Mouse (Mus musculus): ENCODE measurements around the gene Col8a2. TPM values are rescaled to one million over a fixed set of nuclear protein-coding genes. Genes with fewer than 3 reads are reported as not detected.
A peak's percentile ranks its signal among the peaks of the same experiment; 100 is the strongest.

Col8a2 gene
- total RNA-seq, 2 experiments from 2014 or later, result not detected

DNA sequence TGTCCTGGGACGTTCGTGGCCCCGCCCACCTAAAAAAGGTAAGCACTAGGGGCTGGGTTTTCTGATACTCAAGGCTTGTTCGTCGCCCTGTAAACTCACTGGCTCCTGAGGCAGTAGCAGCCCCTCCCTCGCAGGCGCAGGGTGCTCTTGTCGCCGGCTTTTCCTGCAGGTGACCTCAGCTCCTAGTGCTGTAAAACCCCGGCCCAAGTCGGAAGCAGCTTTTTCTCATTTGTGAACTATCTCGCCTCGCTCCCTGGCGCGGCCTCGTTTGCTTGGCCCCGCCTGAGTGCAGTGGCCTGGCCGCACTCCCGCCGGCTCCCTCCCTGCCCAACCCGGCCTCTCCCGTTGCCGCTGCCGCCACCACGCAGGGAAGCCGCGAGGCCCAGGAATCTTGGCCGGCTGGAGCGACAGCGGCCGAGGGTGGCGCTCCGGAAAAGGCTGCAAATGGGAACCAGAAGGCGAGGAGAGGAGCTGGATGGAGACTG, 10.1 kb downstream of the Col8a2 start:
- ATAC-seq (replicated peaks; ENCODE audit: poor library complexity, severe bottlenecking), result peak; percentile 38

DNA sequence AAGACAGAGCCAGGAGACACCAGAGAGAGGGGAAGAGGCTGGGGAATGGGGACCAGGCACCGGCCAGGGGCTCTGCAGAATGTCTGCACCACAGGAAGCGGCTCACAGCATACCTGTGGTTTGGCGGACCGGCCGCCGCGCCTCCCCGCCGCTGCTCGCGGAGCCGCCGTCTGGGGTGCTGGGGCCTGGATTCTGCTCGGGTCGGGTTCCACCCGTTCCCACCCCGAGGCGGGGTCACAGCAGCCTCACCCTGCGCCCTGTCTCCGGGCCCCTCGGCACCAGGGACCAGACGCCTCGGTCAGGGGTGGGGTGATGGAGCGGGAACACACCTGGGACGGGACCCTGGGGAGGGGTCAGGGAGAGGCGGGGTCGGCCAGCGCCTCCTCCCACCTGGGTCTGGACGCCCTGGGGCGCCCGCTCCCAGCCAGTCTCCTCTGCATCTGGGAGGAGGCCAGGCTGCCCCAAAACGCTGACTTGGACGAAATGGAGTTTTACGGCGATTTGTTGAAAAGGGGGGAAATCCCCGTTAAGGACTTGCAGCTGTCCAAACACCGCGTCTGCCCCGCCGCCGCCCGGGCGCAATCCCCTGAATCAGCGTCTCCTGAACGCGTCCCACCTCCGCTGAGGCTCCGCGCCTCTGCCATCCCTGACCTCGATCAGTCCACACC, 14.5 kb downstream of the Col8a2 start:
- 0 out of 2 replicates have a peak, but pooled peaks have one; percentile 12 for ATAC-seq (replicated peaks; ENCODE audit: poor library complexity, severe bottlenecking)

DNA sequence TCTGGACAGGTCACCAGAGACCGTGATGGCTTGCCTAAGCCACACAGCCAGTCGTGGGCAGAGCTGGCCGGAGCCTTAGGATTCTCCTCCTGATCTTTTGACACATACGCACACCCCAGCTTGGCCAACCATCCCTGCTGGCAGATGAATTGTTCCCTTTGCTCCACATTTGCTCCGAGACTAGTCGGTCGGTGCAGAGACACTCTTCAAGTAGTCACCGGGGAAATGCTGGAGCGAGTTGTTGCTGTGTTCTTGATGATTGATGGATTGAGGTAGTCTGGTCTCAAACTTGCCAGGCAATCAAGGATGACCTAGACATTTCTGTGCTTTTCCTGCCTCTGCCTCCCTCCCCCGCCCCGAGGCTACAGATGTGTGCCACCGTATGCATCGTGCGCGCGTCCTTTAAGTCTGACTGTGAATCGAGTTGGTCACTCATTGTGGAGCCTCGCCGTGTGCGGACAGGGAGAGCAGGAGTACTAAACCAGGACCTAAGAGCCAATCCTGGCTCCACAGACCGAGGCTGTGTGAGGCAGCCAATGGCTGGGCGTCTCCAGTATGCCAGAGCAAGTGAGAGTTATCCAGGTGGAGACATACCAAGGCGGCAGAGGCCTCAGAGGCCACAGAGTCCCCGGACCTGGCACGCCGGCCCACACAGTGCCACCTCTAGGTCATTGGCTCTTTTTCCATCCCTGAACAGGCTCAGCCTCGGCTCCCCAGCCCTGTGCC, 15.2 kb downstream of the Col8a2 start:
- ATAC-seq (replicated peaks; ENCODE audit: poor library complexity, severe bottlenecking), result no peak

DNA sequence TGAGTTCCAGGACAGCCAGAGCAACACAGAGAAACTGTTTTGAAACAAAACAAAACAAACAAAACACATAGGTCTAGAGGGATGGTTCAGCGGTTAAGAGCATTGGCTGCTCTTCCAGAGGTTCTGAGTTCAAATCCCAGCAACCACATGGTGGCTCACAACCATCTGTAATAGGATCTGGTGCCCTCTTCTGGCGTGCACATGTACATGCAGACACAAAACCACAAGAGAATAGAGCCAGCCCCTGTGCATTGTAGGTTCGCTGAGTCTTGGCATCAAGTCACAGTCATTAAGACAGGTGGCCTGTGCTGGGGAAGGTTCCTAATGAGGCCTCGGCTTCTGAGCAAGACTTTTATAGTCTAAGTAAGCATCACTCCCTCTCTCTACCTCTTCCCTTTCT, 17.3 kb downstream of the Col8a2 start:
- ATAC-seq (replicated peaks; ENCODE audit: poor library complexity, severe bottlenecking), result no peak

DNA sequence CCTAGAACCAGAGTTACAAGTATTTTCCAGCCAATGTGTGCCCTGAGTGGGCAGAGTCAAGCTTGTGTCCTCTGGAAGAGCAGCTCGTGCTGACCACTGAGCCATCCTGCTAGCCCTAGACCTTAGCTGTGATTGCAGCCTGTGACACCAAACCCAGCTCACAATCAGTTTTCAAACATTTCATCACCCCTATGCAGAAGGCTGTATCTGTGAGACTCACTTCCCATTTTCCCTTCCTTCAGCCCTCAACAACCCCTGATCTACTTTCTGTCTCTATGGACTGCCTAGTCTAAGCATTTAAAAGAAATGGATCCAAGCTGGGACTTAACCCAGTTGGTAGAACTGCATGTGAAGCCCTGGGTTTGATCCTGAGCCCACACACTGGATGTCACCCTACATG, 18.8 kb downstream of the Col8a2 start:
- peak; percentile 56 for ATAC-seq (replicated peaks; ENCODE audit: poor library complexity, severe bottlenecking)

DNA sequence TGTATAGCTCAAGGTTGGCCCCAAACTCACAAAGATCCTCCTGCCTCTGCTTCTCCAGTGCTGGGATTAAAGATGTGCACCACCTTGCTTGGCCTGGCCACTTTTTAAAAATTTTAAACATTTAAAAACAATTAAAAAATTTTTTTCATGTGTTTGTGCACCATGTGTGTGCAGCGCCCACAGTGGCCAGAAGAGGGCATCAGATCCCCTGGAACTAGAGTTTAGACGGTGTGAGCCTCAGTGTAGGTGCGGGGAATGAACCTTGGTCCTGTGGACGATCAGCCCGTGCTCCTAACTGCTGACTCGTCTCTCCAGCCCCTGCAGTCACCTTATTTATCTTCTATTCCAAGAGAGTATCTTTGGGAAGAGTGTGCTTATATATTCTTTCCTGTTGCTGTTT, 19.5 kb downstream of the Col8a2 start:
- no peak for ATAC-seq (replicated peaks; ENCODE audit: poor library complexity, severe bottlenecking)

DNA sequence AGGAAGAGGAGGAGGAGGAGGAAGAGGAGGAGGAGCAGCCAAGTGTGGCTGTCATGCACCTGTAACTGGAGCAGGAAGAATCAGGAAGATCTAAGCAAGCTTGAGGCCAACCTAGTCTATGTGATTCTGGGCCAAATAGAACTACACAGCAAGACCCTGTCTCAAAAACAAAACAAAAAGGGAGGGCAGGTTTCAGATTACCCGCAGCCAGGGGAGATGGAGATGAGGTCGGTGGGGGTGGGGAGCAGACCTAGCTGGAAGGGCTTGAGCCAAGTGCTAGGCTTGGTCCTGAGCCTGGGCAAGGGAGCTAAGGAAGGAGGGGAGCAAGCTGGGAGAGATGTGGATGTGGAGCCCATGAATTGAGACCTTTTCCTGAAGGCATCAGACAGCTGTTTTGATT, 20.2 kb downstream of the Col8a2 start:
- ATAC-seq (replicated peaks; ENCODE audit: poor library complexity, severe bottlenecking), result no peak

DNA sequence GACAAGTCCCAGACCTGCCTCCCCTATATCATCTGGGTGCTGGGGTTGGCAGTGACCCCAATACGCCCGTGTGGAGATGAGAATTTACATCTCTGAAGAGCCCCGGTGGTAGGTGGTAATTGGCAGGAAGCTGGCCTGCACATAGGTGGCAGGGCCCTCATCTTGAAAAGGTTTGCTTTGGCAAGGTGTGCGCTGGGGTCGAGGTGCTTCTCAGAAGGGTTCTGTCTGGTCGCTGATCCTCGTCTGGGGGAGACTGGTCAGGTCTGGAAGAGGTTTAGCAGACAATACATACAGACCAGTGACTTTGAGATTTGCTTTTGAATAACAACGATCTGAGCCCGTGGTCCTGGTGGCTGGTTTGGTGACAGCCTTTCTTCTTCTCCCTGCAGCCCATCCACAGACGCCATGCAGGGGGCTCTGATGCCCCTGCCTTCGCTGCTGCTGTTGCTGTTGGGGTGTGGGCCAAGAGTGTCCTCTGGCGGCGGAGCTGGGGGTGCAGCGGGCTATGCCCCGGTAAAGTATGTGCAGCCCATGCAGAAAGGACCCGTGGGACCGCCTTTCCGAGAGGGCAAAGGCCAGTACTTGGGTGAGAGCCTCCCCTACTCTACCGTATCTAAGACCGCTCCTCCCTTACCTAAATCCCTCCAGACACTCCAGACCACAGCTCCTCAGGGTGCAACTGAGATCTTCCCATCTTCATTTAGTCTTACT, 22.8 kb downstream of the Col8a2 start:
- ATAC-seq (replicated peaks; ENCODE audit: poor library complexity, severe bottlenecking), result peak; percentile 42; the same call in 1 of the 2 replicates

DNA sequence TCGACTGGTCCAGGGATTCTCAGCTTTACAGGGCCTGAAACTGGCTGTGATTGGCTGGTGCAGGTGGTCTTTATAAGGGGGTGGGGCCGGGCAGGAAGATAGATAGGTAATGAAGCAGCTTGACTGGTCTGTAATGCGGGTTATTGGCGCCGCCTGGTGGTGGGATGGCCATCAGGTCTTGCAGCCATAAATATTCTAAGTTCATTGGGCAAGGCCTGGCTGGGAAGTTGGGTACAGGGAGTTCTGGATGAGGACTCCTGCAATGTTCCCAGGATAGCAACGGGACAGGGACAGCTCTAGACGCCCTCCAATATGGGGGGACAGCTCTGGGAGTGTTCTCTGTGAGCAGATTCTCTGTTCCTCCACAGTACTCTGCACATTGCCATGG, 23.3 kb downstream of the Col8a2 start:
- peak; percentile 76 for ATAC-seq (replicated peaks; ENCODE audit: poor library complexity, severe bottlenecking)

DNA sequence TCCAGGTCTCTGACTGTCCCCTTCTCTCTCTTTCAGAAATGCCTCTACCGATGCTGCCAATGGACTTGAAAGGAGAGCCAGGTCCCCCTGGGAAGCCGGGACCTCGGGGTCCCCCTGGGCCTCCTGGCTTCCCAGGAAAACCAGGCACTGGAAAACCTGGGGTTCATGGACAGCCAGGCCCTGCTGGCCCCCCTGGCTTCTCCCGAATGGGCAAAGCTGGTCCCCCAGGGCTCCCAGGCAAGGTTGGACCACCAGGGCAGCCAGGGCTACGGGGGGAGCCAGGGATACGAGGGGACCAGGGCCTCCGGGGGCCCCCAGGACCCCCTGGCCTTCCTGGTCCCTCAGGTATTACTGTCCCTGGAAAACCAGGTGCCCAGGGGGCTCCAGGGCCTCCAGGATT, 23.8 kb downstream of the Col8a2 start:
- ATAC-seq (replicated peaks; ENCODE audit: poor library complexity, severe bottlenecking), result no peak

DNA sequence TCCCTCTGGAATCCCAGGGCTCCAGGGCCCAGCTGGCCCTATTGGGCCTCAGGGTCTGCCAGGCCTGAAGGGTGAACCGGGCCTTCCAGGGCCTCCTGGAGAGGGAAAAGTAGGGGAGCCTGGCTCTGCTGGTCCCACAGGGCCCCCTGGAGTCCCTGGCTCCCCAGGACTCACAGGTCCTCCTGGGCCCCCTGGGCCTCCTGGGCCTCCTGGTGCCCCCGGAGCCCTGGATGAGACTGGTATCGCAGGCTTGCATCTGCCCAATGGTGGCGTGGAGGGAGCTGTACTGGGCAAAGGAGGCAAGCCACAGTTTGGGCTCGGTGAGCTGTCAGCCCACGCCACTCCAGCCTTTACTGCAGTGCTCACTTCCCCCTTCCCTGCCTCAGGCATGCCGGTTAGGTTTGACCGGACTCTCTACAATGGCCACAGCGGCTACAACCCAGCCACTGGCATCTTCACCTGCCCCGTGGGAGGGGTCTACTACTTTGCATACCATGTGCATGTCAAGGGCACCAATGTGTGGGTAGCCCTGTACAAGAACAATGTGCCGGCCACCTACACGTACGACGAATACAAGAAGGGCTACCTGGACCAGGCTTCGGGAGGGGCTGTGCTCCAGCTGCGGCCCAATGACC, 25.1 kb downstream of the Col8a2 start:
- no peak for ATAC-seq (replicated peaks; ENCODE audit: poor library complexity, severe bottlenecking)

DNA sequence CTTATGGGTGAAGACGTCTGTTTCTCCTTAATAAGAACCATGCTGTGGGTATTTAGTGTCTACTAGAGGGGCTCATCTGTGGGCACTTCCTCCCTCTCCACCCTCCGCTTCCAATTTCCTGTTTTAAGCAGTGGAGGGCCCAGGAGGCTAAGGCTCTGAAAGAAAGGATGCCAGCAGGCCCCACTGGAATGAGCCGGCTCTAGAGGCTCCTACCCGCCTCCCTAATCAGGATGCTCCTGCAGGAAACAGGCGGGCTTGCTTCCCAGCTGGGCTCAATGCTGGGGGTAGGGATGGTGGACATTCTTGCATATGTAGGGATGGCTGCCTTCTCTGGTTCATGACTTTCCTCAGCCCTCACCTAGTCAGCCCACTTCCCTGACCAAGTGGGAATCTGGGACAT, 26.6 kb downstream of the Col8a2 start:
- ATAC-seq (replicated peaks; ENCODE audit: poor library complexity, severe bottlenecking), result no peak

DNA sequence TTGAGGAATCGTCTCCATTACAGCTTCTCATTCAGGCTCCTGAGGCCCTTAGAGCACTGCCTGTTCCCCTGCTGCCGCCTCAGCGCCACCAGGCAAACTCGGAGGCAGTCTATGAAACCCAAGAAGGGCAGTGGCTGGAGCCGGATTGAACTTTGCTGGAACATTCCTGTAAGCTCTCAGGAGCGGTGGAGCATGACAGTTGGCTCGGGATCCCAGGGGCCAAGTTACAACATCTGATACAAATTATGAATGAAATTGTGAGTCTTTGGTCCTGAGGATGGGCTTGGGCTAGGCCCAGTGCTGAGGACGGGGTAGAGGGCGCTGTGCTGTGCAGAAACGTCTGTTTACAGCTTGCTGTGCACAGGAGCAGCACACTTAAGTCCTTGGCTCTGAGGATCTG, 27.8 kb downstream of the Col8a2 start:
- no peak for ATAC-seq (replicated peaks; ENCODE audit: poor library complexity, severe bottlenecking)

DNA sequence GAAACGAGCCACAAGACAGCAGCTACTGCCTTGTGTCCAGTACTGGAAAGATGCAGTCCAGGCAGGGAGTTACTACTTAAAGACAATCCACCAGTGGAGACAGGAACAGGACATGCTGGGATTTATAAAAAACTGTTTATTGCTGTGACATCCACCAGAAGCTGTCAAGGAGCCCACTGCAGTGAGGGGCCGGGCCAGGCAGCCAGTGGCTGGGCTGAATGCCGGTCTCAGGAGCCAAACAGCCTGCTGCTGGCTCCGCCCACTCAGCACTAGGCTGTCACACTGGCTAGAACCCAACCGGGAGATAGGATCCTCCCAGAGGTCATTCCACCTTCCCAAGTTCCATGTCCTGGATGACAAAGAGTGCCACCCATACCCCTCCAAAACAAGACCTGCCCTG, 29.3 kb downstream of the Col8a2 start:
- ATAC-seq (replicated peaks; ENCODE audit: poor library complexity, severe bottlenecking), result no peak

DNA sequence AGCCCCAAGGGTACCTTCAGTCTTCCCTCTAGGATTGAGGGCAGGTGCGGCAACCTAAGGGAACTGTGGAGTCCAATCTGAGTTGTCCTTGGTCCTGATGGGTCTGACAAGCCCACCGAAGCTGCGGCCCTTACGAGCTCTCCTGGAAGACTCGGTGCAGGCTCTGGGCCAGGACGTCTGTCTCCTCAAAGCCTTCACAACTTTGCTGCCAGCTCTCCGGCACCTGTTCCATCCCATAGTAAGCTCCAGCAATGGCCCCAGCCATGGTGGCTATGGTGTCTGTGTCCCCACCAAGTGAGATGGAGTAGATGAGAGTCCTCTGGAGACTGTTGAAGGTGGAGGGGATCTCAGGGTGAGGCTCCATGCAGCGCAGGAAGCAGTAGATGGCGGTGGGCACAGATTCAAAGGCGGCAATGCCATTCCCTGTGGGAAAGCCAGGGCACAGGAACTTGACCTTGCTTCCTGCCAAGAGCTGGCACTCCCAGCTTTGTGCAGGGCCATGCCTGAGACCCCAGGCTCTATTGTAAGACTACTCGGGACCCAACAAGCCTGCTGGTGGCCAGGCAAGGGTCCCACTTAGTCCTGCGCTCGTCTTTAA, 29.9 kb downstream of the Col8a2 start:
- ATAC-seq (replicated peaks; ENCODE audit: poor library complexity, severe bottlenecking), result no peak

DNA sequence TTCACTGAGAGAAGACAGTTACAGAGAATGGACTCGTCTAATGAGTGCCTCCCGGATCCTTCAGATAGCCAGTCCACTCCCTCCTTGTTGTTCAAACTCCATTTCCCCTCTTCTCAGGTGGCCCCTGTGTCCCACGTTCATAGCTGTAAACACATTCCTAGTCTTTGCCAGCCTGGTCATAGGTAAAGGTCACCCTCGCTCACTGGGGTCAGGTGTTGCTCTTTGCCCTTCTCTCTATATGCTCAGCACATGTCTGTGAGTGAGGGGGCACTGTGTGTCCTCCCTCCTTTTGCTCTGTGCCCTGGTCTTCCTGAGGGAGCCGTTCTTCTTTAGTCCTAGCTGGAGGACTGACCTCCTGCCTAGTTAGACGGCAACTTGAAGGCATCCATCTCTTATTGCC, 33.2 kb downstream of the Col8a2 start:
- no peak for ATAC-seq (replicated peaks; ENCODE audit: poor library complexity, severe bottlenecking)

DNA sequence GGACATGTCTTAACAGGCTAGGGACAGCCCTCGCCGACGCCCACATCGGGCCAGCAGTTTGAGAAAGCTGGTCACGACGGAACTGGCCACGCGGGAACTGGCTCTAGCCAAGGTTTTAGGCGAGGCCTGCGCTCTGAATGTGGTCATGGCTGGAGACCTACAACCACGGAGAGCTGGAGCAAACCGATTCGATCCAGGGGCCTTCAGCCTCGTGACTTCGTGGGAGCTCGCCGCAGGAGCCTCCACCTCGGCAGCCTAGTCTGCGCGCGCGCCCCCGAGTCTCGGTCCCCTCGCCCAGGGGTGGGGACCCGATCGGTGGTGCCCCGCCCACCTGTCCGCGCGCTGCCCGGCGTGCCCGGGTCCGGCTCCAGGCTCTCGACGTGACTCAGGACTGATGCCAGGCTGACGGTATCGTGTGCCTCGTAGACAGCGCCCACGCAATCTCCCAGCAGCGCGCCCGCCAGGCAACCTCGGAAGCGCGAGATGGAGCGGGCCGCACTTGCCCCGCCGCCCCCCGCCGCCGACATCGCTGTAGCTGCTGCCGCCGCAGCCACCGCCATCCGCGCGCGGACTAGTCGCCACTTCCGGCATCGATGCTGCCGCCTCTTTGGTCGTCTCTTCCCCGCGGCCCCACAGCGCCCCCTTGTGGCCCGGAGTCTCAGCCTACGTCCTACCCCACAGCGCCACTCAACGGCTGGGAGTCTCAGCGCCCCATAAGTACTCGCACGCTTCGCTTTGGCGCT, 34.7 kb downstream of the Col8a2 start, which contains the start of gene Adprhl2:
Adprhl2 (minus strand) TSS at position 593 of the 743 bp plus-strand sequence.
- ATAC-seq (replicated peaks; ENCODE audit: poor library complexity, severe bottlenecking), result peak; percentile 95

DNA sequence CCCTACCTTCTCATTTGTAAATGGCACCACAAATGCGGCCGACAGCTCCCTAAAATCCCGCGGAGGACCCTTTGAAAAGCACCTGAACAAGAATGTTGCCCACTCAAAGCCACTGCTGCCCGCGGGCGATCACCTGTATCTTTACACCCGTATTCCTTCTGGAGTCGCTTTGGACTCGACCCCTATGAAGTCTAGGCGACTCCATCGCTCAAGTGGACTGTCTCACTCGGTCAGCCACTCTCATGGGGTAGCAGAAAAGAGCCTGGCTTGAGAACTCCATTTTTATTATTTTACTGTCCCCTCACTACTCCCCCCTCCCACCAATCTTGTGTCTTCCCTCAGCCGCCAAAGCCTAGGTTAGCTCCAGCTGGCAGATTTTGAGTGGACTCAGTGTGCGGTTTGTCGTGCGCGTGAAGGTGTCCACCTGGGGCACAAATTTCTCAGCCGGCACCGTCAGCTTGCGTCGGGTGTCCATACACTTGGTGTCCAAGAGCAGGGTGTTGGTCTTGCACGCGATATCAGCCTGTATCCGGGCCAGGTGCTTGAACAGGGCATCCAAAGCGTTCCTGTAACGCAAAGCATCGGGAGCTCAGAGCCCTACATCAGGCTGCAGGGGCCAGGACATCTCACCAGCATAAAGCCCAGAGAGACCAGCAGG, 35.4 kb downstream of the Col8a2 start:
- ATAC-seq (replicated peaks; ENCODE audit: poor library complexity, severe bottlenecking), result no peak

DNA sequence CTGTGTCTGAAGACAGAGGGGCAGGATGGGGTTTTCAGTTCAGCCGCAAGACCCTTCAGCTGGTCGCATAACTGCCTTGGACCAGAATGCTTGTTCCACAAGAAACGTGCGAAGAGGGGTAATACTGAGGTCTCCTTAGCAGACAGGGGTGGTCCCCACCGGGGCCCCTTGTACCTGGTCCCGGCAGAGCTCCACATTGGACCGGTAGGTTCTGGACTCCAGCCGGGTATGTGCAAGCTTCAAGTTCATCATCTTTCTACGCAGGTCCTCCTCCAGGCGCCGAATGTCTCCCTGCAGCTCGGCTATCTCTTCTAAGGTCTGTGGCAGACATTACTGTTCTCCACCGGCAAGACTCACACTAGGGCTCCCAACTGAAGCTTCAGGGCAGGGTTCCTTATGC, 36.1 kb downstream of the Col8a2 start:
- no peak for ATAC-seq (replicated peaks; ENCODE audit: poor library complexity, severe bottlenecking)

Data from granulocyte monocyte progenitor cell, adult 5-6 weeks (primary cell).